Mouse (Mus musculus): ENCODE measurements at regions not wholly inside any gene's neighbourhood (a gene's known extent, or its start where the extent isn't known, plus 50 kb on each side); places are given as distances from the start of the nearest gene placed in this dataset.

DNA sequence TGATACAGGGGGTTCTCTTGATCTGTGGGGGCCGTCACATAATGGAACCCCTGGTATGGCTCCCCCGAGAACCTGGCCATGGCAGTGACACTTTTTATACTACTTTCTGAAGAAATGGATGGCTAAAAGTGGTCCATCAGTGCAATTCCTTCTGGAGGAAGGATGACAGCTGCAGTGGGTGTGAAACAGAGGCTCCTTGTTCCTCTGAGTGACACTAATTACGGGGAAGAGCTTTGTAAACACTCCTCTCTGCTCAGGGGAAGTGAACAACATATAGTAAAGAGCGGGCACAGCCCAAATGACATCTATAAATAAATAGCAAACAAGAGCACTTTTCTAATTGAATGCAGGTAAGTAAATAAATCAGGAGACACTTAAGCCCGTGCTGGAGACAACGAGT lies 57.7 kb upstream of the Creb5 start:
- H3K27me3 ChIP-seq (replicated peaks) = no peaks in the 10 kb centered on the region
- no peak overlapping the region for H3K27ac ChIP-seq (ENCODE audit: insufficient read depth, low read depth)
- no peak for DNase-seq (ENCODE audit: extremely low read depth)
- dilution Hi-C loops (cut with MboI; ENCODE audit: extremely low pct_ligation_motif_present, extremely low pct_unique_long_range_greater_than_20kb, low sequenced_read_pairs) (no loop called here), in situ Hi-C loops (cut with MboI; ENCODE audit: low pct_ligation_motif_present, low pct_unique_long_range_greater_than_20kb, low sequenced_read_pairs) (no loop called here)
- no peaks in the 10 kb centered on the region for H3K4me1 ChIP-seq (ENCODE audit: control insufficient read depth in 1 of 2, insufficient read depth in 2 of 2)
- no peaks in the 10 kb centered on the region for H3K79me2 ChIP-seq (replicated peaks; ENCODE audit: control insufficient read depth, extremely low read depth, insufficient read depth, poor library complexity, severe bottlenecking)
- H3K9ac ChIP-seq (ENCODE audit: insufficient read depth, low read depth) = no peak overlapping the region
- no peaks in the 10 kb centered on the region for H3K36me3 ChIP-seq (replicated peaks in 1 of 2; ENCODE audit: control insufficient read depth in 1 of 2, insufficient read depth in 1 of 2, low read length in 1 of 2)
- H3K4me2 ChIP-seq (ENCODE audit: insufficient read depth, low read depth, poor library complexity, severe bottlenecking) = no peak overlapping the region
- no peak overlapping the region for H3K4me3 ChIP-seq (replicated peaks in 1 of 3; ENCODE audit: low read depth in 2 of 3, low read length in 2 of 3, poor library complexity in 1 of 3)
- H3K9me3 ChIP-seq (replicated peaks; ENCODE audit: low read length) = no peaks in the 10 kb centered on the region
- no peak for TF ChIP-seq HCFC1 (IDR thresholded peaks at IDR 0.05; ENCODE audit: low read depth, low read length)
- no peak for TF ChIP-seq MYC (IDR thresholded peaks at IDR 0.05; ENCODE audit: low read depth, low read length)
- no peak for TF ChIP-seq ZC3H11A (IDR thresholded peaks at IDR 0.05; ENCODE audit: low read depth, low read length)
- no peak for TF ChIP-seq PAX5 (IDR thresholded peaks at IDR 0.05; ENCODE audit: low read length)
- TF ChIP-seq RCOR1 (conservative IDR thresholded peaks at IDR 0.05; ENCODE audit: low read depth, low read length) = no peak
- TF ChIP-seq CTCF (conservative IDR thresholded peaks at IDR 0.05 in 1 of 2, IDR thresholded peaks at IDR 0.05 in 1 of 2; ENCODE audit: low read depth in 2 of 2, low read length in 2 of 2) = no peak
- TF ChIP-seq IRF4 (IDR thresholded peaks at IDR 0.05; ENCODE audit: low read depth, low read length) = no peak
- no peak for TF ChIP-seq ZNF384 (IDR thresholded peaks at IDR 0.05; ENCODE audit: low read depth, low read length)
- TF ChIP-seq UBTF (IDR thresholded peaks at IDR 0.05; ENCODE audit: low read depth, low read length) = no peak
- no peak for TF ChIP-seq USF2 (conservative IDR thresholded peaks at IDR 0.05; ENCODE audit: low read depth, low read length)
- TF ChIP-seq KAT2A (IDR thresholded peaks at IDR 0.05; ENCODE audit: insufficient replicate concordance, low read length) = no peak
- no peak for TF ChIP-seq RAD21 (IDR thresholded peaks at IDR 0.05; ENCODE audit: low read depth, low read length)
- no peak for TF ChIP-seq ZKSCAN1 (IDR thresholded peaks at IDR 0.05; ENCODE audit: borderline replicate concordance, low read depth, low read length)
- no peak for TF ChIP-seq ZMIZ1 (IDR thresholded peaks at IDR 0.05; ENCODE audit: low read depth, low read length)
- TF ChIP-seq ETS1 (conservative IDR thresholded peaks at IDR 0.05; ENCODE audit: low read depth, low read length) = no peak
- no peak for TF ChIP-seq NELFE (IDR thresholded peaks at IDR 0.05; ENCODE audit: low read depth, low read length)
- no peak for TF ChIP-seq E2F4 (IDR thresholded peaks at IDR 0.05; ENCODE audit: insufficient replicate concordance, low read depth, low read length)
- no peak for TF ChIP-seq SMC3 (IDR thresholded peaks at IDR 0.05; ENCODE audit: low read depth, low read length)

GRCm38 (mm10) chr6:53222104-53222503 lies 65.0 kb upstream of the Creb5 start:
- H3K4me1 ChIP-seq (ENCODE audit: control insufficient read depth in 1 of 2, insufficient read depth in 2 of 2) = peaks cover under 1 to 24% of the 10 kb centered on the region in 2 experiments
- H3K9me3 ChIP-seq (replicated peaks; ENCODE audit: low read length) = no peaks in the 10 kb centered on the region
- H3K4me2 ChIP-seq (ENCODE audit: insufficient read depth, low read depth, poor library complexity, severe bottlenecking) = no peak overlapping the region
- no peak overlapping the region for H3K9ac ChIP-seq (ENCODE audit: insufficient read depth, low read depth)
- H3K4me3 ChIP-seq (replicated peaks in 1 of 3; ENCODE audit: low read depth in 2 of 3, low read length in 2 of 3, poor library complexity in 1 of 3) = no peak overlapping the region
- in situ Hi-C loops (cut with MboI; ENCODE audit: low pct_ligation_motif_present, low pct_unique_long_range_greater_than_20kb, low sequenced_read_pairs) (no loop called here), dilution Hi-C loops (cut with MboI; ENCODE audit: extremely low pct_ligation_motif_present, extremely low pct_unique_long_range_greater_than_20kb, low sequenced_read_pairs) (no loop called here)
- DNase-seq (ENCODE audit: extremely low read depth) = no peak
- H3K79me2 ChIP-seq (replicated peaks; ENCODE audit: control insufficient read depth, extremely low read depth, insufficient read depth, poor library complexity, severe bottlenecking) = no peaks in the 10 kb centered on the region
- no peaks in the 10 kb centered on the region for H3K27me3 ChIP-seq (replicated peaks)
- no peak overlapping the region for H3K27ac ChIP-seq (ENCODE audit: insufficient read depth, low read depth)
- H3K36me3 ChIP-seq (replicated peaks in 1 of 2; ENCODE audit: control insufficient read depth in 1 of 2, insufficient read depth in 1 of 2, low read length in 1 of 2) = no peaks in the 10 kb centered on the region
- TF ChIP-seq MYC (IDR thresholded peaks at IDR 0.05; ENCODE audit: low read depth, low read length) (no peak), PAX5 (IDR thresholded peaks at IDR 0.05; ENCODE audit: low read length) (no peak), CHD2 (IDR thresholded peaks at IDR 0.05; ENCODE audit: low read length) (no peak), ZKSCAN1 (IDR thresholded peaks at IDR 0.05; ENCODE audit: borderline replicate concordance, low read depth, low read length) (no peak), NRF1 (IDR thresholded peaks at IDR 0.05; ENCODE audit: low read depth, low read length) (no peak), SMC3 (IDR thresholded peaks at IDR 0.05; ENCODE audit: low read depth, low read length) (no peak), UBTF (IDR thresholded peaks at IDR 0.05; ENCODE audit: low read depth, low read length) (no peak), MEF2A (IDR thresholded peaks at IDR 0.05; ENCODE audit: borderline replicate concordance, low read depth, low read length) (no peak), MAZ (IDR thresholded peaks at IDR 0.05; ENCODE audit: low read depth, low read length) (no peak), EP300 (IDR thresholded peaks at IDR 0.05; ENCODE audit: low read length) (no peak), GABPA (IDR thresholded peaks at IDR 0.05; ENCODE audit: insufficient replicate concordance, low read depth, low read length) (no peak), MAFK (IDR thresholded peaks at IDR 0.05; ENCODE audit: insufficient replicate concordance, low read length) (no peak), NELFE (IDR thresholded peaks at IDR 0.05; ENCODE audit: low read depth, low read length) (no peak), JUND (conservative IDR thresholded peaks at IDR 0.05; ENCODE audit: low read depth, low read length) (no peak), MXI1 (IDR thresholded peaks at IDR 0.05; ENCODE audit: low read depth, low read length) (no peak), ETS1 (conservative IDR thresholded peaks at IDR 0.05; ENCODE audit: low read depth, low read length) (no peak)

Data from CH12.LX (cell line).